Mouse (Mus musculus) kidney, adult 2 months (tissue): ENCODE data around the gene Rps6kc1. TPM values are rescaled to one million over a fixed set of nuclear protein-coding genes. Genes with fewer than 3 reads are reported as not detected.

ENCODE experiments used
- DNase-seq: peaks from one replicate; pipeline ENCODE4 v3.0.0; 2021
- H3K27ac ChIP-seq: fragments of 200-500 bp; 2 replicates; pipeline ENCODE4 v1.5.1; 2012; ENCODE audit warnings: low read depth, low read length, control low read depth, inconsistent platforms; ENCODE audit not compliant: insufficient read depth
- H3K27me3 ChIP-seq: fragments of 200-500 bp; replicated peaks from 2 replicates; pipeline ENCODE4 v1.6.1; 2012; ENCODE audit warnings: mild to moderate bottlenecking, moderate library complexity, low read length, inconsistent platforms; ENCODE audit not compliant: control insufficient read depth, insufficient read depth
- H3K36me3 ChIP-seq: fragments of 200-500 bp; 2 replicates; pipeline ENCODE4 v1.6.1; 2012; ENCODE audit warnings: mild to moderate bottlenecking, moderate library complexity, low read length, inconsistent platforms; ENCODE audit not compliant: control insufficient read depth, insufficient read depth
- H3K4me1 ChIP-seq: fragments of 200-500 bp; 2 replicates; pipeline ENCODE4 v1.6.1; 2011; ENCODE audit warnings: low read length; ENCODE audit not compliant: control insufficient read depth, insufficient read depth
- H3K4me3 ChIP-seq: fragments of 200-500 bp; 2 replicates; pipeline ENCODE4 v1.5.1; 2011; ENCODE audit warnings: mild to moderate bottlenecking, low read depth, low read length, control low read depth; ENCODE audit not compliant: insufficient read depth
- CTCF ChIP-seq: fragments of 200-500 bp; conservative IDR thresholded peaks from 2 replicates; pipeline ENCODE4 v1.5.1; 2011; ENCODE audit warnings: low read depth, mild to moderate bottlenecking, control low read depth, low read length, moderate library complexity, mixed read lengths; ENCODE audit not compliant: insufficient read depth, insufficient read length
- POLR2A ChIP-seq: fragments of 200-500 bp; IDR thresholded peaks from one replicate; pipeline ENCODE4 v1.6.1; 2011; ENCODE audit warnings: low read depth, low read length, control low read depth
- WGBS: fragments of 180-500 bp; shearing (Covaris S2); methylation state at CpG from one replicate; pipeline ENCODE4 v1.1.7; 2018; 5-methylcytosine and 5-hydroxymethylcytosine counted together
- polyA plus RNA-seq: library from polyadenylated mRNA; depleted of rRNA; stranded (reverse); fragments of >200 nt; gene quantifications from 2 replicates; pipeline ENCODE4 v1.2.3, GENCODE M21; 2012

Rps6kc1 gene
- polyA plus RNA-seq, 1 experiment: 8.3 TPM

GRCm38 (mm10) chr1:190659722-190660502 lies 251.7 kb downstream of the Rps6kc1 start:
- Histone ChIP-seq H3K4me1 (no peaks in the 10 kb centered on the region), H3K36me3 (no peaks in the 10 kb centered on the region), H3K27ac (no peak overlapping the region), H3K4me3 (no peak overlapping the region), H3K27me3 (no peaks in the 10 kb centered on the region)
- no peak for TF ChIP-seq POLR2A
- TF ChIP-seq CTCF: no peak
- WGBS: 72% methylated on average over 17 of the region's 17 CpGs
- no peak for DNase-seq

GRCm38 (mm10) chr1:190658266-190658665 lies 253.3 kb downstream of the Rps6kc1 start:
- no peak for TF ChIP-seq POLR2A
- no peak for TF ChIP-seq CTCF
- WGBS: 96% methylated on average over 13 of the region's 13 CpGs

GRCm38 (mm10) chr1:190656089-190656488 lies 255.5 kb downstream of the Rps6kc1 start:
- TF ChIP-seq CTCF (no peak), POLR2A (no peak)
- no peak overlapping the region for H3K27ac ChIP-seq
- no peaks in the 10 kb centered on the region for H3K27me3 ChIP-seq
- WGBS: 63% methylated on average over 9 of the region's 9 CpGs
- no peak for DNase-seq
- H3K36me3 ChIP-seq: no peaks in the 10 kb centered on the region
- no peaks in the 10 kb centered on the region for H3K4me1 ChIP-seq
- H3K4me3 ChIP-seq: no peak overlapping the region

More at GRCm38 (mm10) chr1:190658266-190658665, 253.3 kb downstream of the Rps6kc1 start:
- Histone ChIP-seq H3K27me3 (no peaks in the 10 kb centered on the region), H3K4me3 (no peak overlapping the region), H3K4me1 (no peaks in the 10 kb centered on the region), H3K36me3 (no peaks in the 10 kb centered on the region), H3K27ac (no peak overlapping the region)
- DNase-seq: no peak

GRCm38 (mm10) chr1:190655651-190656050 lies 255.9 kb downstream of the Rps6kc1 start:
- H3K4me1 ChIP-seq: no peaks in the 10 kb centered on the region
- H3K4me3 ChIP-seq: no peak overlapping the region
- TF ChIP-seq CTCF: no peak
- TF ChIP-seq POLR2A: no peak
- H3K27ac ChIP-seq: no peak overlapping the region
- H3K27me3 ChIP-seq: no peaks in the 10 kb centered on the region
- WGBS: 89% methylated on average over 7 of the region's 7 CpGs
- no peaks in the 10 kb centered on the region for H3K36me3 ChIP-seq
- no peak for DNase-seq

- no peak for DNase-seq
Measured at GRCm38 (mm10) chr1:190655081-190655480, 256.5 kb downstream of the Rps6kc1 start.

GRCm38 (mm10) chr1:190654694-190655001 lies 256.9 kb downstream of the Rps6kc1 start:
- H3K4me1 ChIP-seq: no peaks in the 10 kb centered on the region
- H3K36me3 ChIP-seq: no peaks in the 10 kb centered on the region
- no peaks in the 10 kb centered on the region for H3K27me3 ChIP-seq
- DNase-seq: no peak
- no peak overlapping the region for H3K27ac ChIP-seq
- 89% methylated on average over 6 of the region's 6 CpGs for WGBS
- no peak for TF ChIP-seq POLR2A
- TF ChIP-seq CTCF: no peak
- no peak overlapping the region for H3K4me3 ChIP-seq

More at GRCm38 (mm10) chr1:190655081-190655480, 256.5 kb downstream of the Rps6kc1 start:
- H3K36me3 ChIP-seq: no peaks in the 10 kb centered on the region
- WGBS: 92% methylated on average over 7 of the region's 7 CpGs
- H3K4me1 ChIP-seq: no peaks in the 10 kb centered on the region
- H3K27ac ChIP-seq: no peak overlapping the region
- H3K27me3 ChIP-seq: no peaks in the 10 kb centered on the region
- H3K4me3 ChIP-seq: no peak overlapping the region
- TF ChIP-seq CTCF (no peak), POLR2A (no peak)

- no peaks in the 10 kb centered on the region for H3K4me1 ChIP-seq
- no peak overlapping the region for H3K27ac ChIP-seq
- no peaks in the 10 kb centered on the region for H3K36me3 ChIP-seq
- WGBS: 77% methylated on average over 20 of the region's 20 CpGs
- H3K27me3 ChIP-seq: no peaks in the 10 kb centered on the region
- H3K4me3 ChIP-seq: no peak overlapping the region
- no peak for TF ChIP-seq POLR2A
- TF ChIP-seq CTCF: no peak
- no peak for DNase-seq
Measured at GRCm38 (mm10) chr1:190653989-190654693, 257.4 kb downstream of the Rps6kc1 start.
